Mouse (Mus musculus): Measurements from ENCODE around the gene Pou6f2.

GRCm38 (mm10) chr13:18338022-18338421 is 59.5 kb downstream of the Pou6f2 start:
- no peak for TF ChIP-seq HCFC1 (IDR thresholded peaks at IDR 0.05; ENCODE audit: borderline replicate concordance, insufficient read depth, low read length)
- TF ChIP-seq ZC3H11A (IDR thresholded peaks at IDR 0.05; ENCODE audit: borderline replicate concordance, low read depth, low read length): no peak

Measured in ES-E14 (cell line).